Comparison of ENCODE assay signal across 8 mouse cellular contexts in genomic region chr2:157422854-157423705, GRCm38 (mm10). TPM values are rescaled to one million over a fixed set of nuclear protein-coding genes. Genes with fewer than 3 reads are reported as not detected.
DNase-seq lines count a peak whose midpoint lies in the region; ATAC-seq and TF ChIP-seq lines count a peak whose summit lies in the region.

No protein-coding gene starts in this region.

- H3K4me2 ChIP-seq in heart, embryonic 12.5 days: peak overlapping the region; percentile 75
- H3K4me2 ChIP-seq in kidney, postnatal 0 days (ENCODE audit: low read length): peak overlapping the region; percentile 96

- DNase-seq in 416B (ENCODE audit: low read depth): peak; percentile 18
- peak; percentile 79 for DNase-seq in kidney, postnatal 0 days (ENCODE audit: low spot score)
- DNase-seq in lung, postnatal 14 days: peak; percentile 60
- peak; percentile 68 to 72 for DNase-seq in urinary bladder, postnatal 36 days (ENCODE audit: low spot score in 2 of 2)
- no peak for DNase-seq in layer of hippocampus, adult 18-20 months (ENCODE audit: low spot score in 2 of 2)
- DNase-seq in left cerebral cortex, adult 9 months (ENCODE audit: low spot score in 2 of 2): no peak

- H3K4me1 ChIP-seq in brown adipose tissue, adult 24 weeks (ENCODE audit: control insufficient read depth, insufficient read depth, insufficient read length, low read length): 0 out of 2 replicates have a peak, but pooled peaks cover 5% of the 10 kb centered on the region
- peaks cover 61% of the 10 kb centered on the region for H3K4me1 ChIP-seq in heart, embryonic 12.5 days (replicated peaks)
- peaks cover 27% of the 10 kb centered on the region for H3K4me1 ChIP-seq in kidney, postnatal 0 days (replicated peaks; ENCODE audit: insufficient read depth, low read length)

- no peaks in the 10 kb centered on the region for H3K27me3 ChIP-seq in heart, embryonic 12.5 days (replicated peaks)
- H3K27me3 ChIP-seq in kidney, postnatal 0 days (ENCODE audit: insufficient read depth, low read length): no peaks in the 10 kb centered on the region

- whole genome bisulfite sequencing in heart, embryonic 12.5 days: 44% methylated on average over 11 of the region's 11 CpGs
- WGBS in kidney, postnatal 0 days: 42% methylated on average over 11 of the region's 11 CpGs

- H3K36me3 ChIP-seq in heart, embryonic 12.5 days: no peaks in the 10 kb centered on the region
- H3K36me3 ChIP-seq in kidney, postnatal 0 days (ENCODE audit: insufficient read depth, low read length): no peaks in the 10 kb centered on the region

- peak overlapping the region; percentile 56 for H3K4me3 ChIP-seq in brown adipose tissue, adult 24 weeks (ENCODE audit: insufficient read depth, low read depth, low read length)
- peak overlapping the region; percentile 88 for H3K4me3 ChIP-seq in heart, embryonic 12.5 days
- H3K4me3 ChIP-seq in kidney, postnatal 0 days (replicated peaks; ENCODE audit: low read depth, low read length): peak overlapping the region; percentile 83

- H3K27ac ChIP-seq in brown adipose tissue, adult 24 weeks (replicated peaks; ENCODE audit: low read depth, low read length): no peak overlapping the region
- peak overlapping the region; percentile 41 for H3K27ac ChIP-seq in heart, embryonic 12.5 days (ENCODE audit: poor library complexity, severe bottlenecking)
- H3K27ac ChIP-seq in kidney, postnatal 0 days: peak overlapping the region; percentile 97

- H3K9me3 ChIP-seq in heart, embryonic 12.5 days (replicated peaks): no peaks in the 10 kb centered on the region
- H3K9me3 ChIP-seq in kidney, postnatal 0 days (replicated peaks; ENCODE audit: low read length): no peaks in the 10 kb centered on the region

- no peak for TF ChIP-seq CTCF in kidney, postnatal 0 days (IDR thresholded peaks at IDR 0.05; ENCODE audit: low read depth)

- ATAC-seq in heart, embryonic 12.5 days (ENCODE audit: insufficient number of reproducible peaks, low FRiP score): peak; percentile 34; the same call in 1 of the 2 replicates
- ATAC-seq in kidney, postnatal 0 days (replicated peaks; ENCODE audit: low FRiP score, low read depth): peak; percentile 85

- H3K9ac ChIP-seq in heart, embryonic 12.5 days: peak overlapping the region; percentile 97; the same call in 1 of the 2 replicates
- H3K9ac ChIP-seq in kidney, postnatal 0 days (ENCODE audit: low read depth, low read length): peak overlapping the region; percentile 99; the same call in 1 of the 2 replicates

RNA-seq across cellular contexts. Expression of gene Src, which starts 4.8 kb away (rescaled TPM):
- 1.4 and 1.6 TPM in 2 replicates for polyA plus RNA-seq in brown adipose tissue, adult 24 weeks (2012; ENCODE audit: insufficient read depth, insufficient read length, missing spikeins)
- 10.9 and 13.4 TPM in 2 replicates for polyA plus RNA-seq in heart, embryonic 12.5 days (2016; fragmentation: Nextera tagmentation; extraction: Ambion mirVana)
- 14.0 TPM in 2 replicates for polyA plus RNA-seq in kidney, postnatal 0 days (2015; fragmentation: Nextera tagmentation; extraction: Ambion mirVana)
- total RNA-seq in layer of hippocampus, adult 18-20 months (2021): 100 to 1,000 TPM; 156 to 157 TPM

RNA-seq across cellular contexts. Expression of gene Manbal, which starts 55.7 kb away (rescaled TPM):
- 26.0 and 26.5 TPM in 2 replicates for polyA plus RNA-seq in brown adipose tissue, adult 24 weeks (2012; ENCODE audit: insufficient read depth, insufficient read length, missing spikeins)
- polyA plus RNA-seq in heart, embryonic 12.5 days (2016; fragmentation: Nextera tagmentation; extraction: Ambion mirVana): 53.5 and 56.4 TPM in 2 replicates
- 77.9 and 78.4 TPM in 2 replicates for polyA plus RNA-seq in kidney, postnatal 0 days (2015; fragmentation: Nextera tagmentation; extraction: Ambion mirVana)
- 10 to 100 TPM; 55.5 to 57.0 TPM for total RNA-seq in layer of hippocampus, adult 18-20 months (2021)

Comparison
In these comparisons a context has a peak if more than half of its experiments do, and no peak if none do; other contexts are left out.
1. DNase-seq: peak in 416B (single experiment), kidney, postnatal 0 days (single experiment), lung, postnatal 14 days (single experiment) and urinary bladder, postnatal 36 days (2 of 2); none in layer of hippocampus, adult 18-20 months (0 of 2) and left cerebral cortex, adult 9 months (0 of 2).
2. Peak in every context shown above with its lines, with median percentiles within 50 percentile points of each other: H3K4me3 ChIP-seq.